Mouse (Mus musculus) erythroblast, embryonic 14.5 days (primary cell): ENCODE measurements around the gene Pdcd1lg2. TPM values are rescaled to one million over a fixed set of nuclear protein-coding genes. Genes with fewer than 3 reads are reported as not detected.

ENCODE experiments used
- H3K27me3 ChIP-seq: 2 replicates; pipeline ENCODE4 v1.6.1; 2012; ENCODE audit warnings: inconsistent platforms; ENCODE audit not compliant: control insufficient read depth
- H3K36me3 ChIP-seq: 2 replicates; pipeline ENCODE4 v1.6.1; 2012; ENCODE audit warnings: mild to moderate bottlenecking, inconsistent platforms; ENCODE audit not compliant: control insufficient read depth
- H3K4me1 ChIP-seq: 2 replicates; pipeline ENCODE4 v1.6.1; 2012; ENCODE audit warnings: inconsistent platforms; ENCODE audit not compliant: control insufficient read depth
- H3K4me3 ChIP-seq: replicated peaks from 2 replicates; pipeline ENCODE3; 2012; ENCODE audit warnings: moderate library complexity, mild to moderate bottlenecking, inconsistent platforms
- H3K9me3 ChIP-seq: 2 replicates; pipeline ENCODE4 v1.6.1; 2012; ENCODE audit warnings: low read length, inconsistent platforms, mixed read lengths; ENCODE audit not compliant: control insufficient read depth
- GATA1 ChIP-seq: IDR thresholded peaks from 2 replicates; pipeline ENCODE4 v1.6.1; 2012; ENCODE audit warnings: low read length, inconsistent platforms, mixed read lengths
- TAL1 ChIP-seq: IDR thresholded peaks from 3 replicates; pipeline ENCODE4 v1.6.1; 2012; ENCODE audit warnings: low read length, inconsistent platforms, mixed read lengths
- polyA plus RNA-seq: library from polyadenylated mRNA; stranded (reverse); fragments of >175 nt; gene quantifications from 2 replicates; pipeline ENCODE4 v1.2.3, GENCODE M21; 2012

The Pdcd1lg2 gene
- polyA plus RNA-seq, 1 experiment, result not detected

DNA sequence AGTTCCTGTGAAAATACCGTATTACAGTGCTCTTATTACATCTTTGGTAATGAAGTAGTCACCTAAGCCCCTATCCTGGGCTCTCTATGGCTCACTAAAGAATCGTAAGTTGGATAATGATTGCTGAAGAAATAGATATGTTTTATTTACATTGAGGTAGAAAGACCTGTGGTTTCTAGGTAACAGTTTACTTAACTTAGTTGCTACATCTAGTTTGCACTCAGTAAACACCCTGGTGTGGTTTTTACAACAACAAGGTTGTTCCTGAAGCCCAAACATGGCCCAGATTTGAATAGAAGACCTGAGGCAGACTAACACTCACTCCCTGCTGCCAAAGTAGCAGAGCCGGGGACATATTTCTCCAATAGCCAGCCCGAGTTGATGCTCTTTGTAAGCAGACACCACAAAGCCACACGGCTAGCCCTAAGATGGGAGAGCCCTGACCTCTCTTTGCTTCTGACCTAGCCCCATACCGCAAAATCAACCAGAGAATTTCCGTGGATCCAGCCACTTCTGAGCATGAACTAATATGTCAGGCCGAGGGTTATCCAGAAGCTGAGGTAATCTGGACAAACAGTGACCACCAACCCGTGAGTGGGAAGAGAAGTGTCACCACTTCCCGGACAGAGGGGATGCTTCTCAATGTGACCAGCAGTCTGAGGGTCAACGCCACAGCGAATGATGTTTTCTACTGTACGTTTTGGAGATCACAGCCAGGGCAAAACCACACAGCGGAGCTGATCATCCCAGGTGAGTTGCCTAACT is 30.7 kb upstream of the Pdcd1lg2 start:
- no peaks in the 10 kb centered on the region for H3K36me3 ChIP-seq
- peaks cover 2% of the 10 kb centered on the region; the same call in 1 of the 2 replicates for H3K4me1 ChIP-seq
- H3K4me3 ChIP-seq, result no peak overlapping the region
- no peaks in the 10 kb centered on the region for H3K9me3 ChIP-seq
- TF ChIP-seq TAL1 (no peak), GATA1 (no peak)
- H3K27me3 ChIP-seq, result no peaks in the 10 kb centered on the region

DNA sequence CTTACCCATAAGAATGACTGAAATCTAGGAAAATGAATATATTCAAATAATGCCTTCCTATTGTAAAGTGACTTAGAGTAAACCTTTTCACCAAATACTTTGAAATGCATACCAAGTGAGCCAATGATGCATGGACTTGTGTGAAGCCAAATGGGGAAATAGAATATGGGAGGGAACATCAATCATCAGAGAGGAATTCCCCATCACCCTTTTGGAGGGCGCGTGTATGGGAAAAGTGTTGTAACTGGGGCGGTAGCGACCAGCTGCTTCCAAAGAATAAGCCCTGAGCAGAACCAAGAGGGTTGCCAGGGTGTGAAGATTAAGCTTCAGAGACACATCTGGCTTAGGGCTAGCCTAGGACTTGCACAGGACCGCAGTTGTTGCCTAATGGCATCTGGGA is 27.4 kb upstream of the Pdcd1lg2 start:
- no peaks in the 10 kb centered on the region for H3K9me3 ChIP-seq
- no peak overlapping the region for H3K4me3 ChIP-seq
- H3K27me3 ChIP-seq, result no peaks in the 10 kb centered on the region
- H3K4me1 ChIP-seq, result peaks cover 2% of the 10 kb centered on the region; the same call in 1 of the 2 replicates
- no peaks in the 10 kb centered on the region for H3K36me3 ChIP-seq
- TF ChIP-seq TAL1, result no peak
- TF ChIP-seq GATA1, result no peak

DNA sequence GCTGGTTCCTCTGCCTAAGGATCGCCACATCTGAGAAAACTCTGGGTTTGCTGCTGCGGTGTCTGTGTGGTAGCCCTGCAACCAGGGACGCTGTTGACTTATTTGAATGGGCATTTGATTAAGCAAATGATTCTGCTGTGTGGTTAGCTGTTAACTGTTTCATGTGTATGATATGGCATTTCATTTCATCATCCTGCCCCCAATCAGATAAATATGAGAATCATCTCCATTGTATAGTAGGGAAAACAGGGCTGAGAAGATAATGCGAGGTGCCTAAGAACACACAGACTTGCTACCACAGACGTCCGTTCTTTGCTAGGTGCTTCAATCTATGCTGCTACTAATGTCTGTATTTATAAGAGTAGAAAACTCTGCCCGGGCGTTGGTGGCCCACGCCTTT is 26.3 kb upstream of the Pdcd1lg2 start:
- H3K9me3 ChIP-seq, result no peaks in the 10 kb centered on the region
- H3K4me1 ChIP-seq, result peaks cover 2% of the 10 kb centered on the region; the same call in 1 of the 2 replicates
- H3K27me3 ChIP-seq, result no peaks in the 10 kb centered on the region
- TF ChIP-seq GATA1, result no peak
- no peak for TF ChIP-seq TAL1
- no peaks in the 10 kb centered on the region for H3K36me3 ChIP-seq
- H3K4me3 ChIP-seq, result no peak overlapping the region

DNA sequence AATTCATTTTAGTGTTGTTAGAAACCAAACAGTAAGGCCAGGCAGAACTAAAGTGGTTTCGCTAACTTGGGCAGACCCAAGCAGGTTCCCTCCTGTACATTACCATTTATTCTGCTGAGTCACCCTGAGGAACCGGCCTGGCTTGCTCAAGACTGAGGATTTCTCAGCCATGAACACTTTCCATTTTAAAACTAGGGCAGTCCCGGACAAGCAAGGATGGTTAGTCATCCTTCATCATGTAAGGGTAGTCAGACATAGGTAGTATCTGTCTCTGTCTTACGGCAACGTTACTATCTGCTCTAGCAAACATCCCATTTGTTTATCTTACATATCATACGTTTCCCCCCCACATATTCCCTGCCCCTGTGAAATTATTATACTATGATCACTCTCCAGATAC is 25.7 kb upstream of the Pdcd1lg2 start:
- peaks cover 2% of the 10 kb centered on the region; the same call in 1 of the 2 replicates for H3K4me1 ChIP-seq
- H3K27me3 ChIP-seq, result no peaks in the 10 kb centered on the region
- no peaks in the 10 kb centered on the region for H3K36me3 ChIP-seq
- H3K4me3 ChIP-seq, result no peak overlapping the region
- TF ChIP-seq TAL1, result no peak
- TF ChIP-seq GATA1, result no peak
- no peaks in the 10 kb centered on the region for H3K9me3 ChIP-seq

DNA sequence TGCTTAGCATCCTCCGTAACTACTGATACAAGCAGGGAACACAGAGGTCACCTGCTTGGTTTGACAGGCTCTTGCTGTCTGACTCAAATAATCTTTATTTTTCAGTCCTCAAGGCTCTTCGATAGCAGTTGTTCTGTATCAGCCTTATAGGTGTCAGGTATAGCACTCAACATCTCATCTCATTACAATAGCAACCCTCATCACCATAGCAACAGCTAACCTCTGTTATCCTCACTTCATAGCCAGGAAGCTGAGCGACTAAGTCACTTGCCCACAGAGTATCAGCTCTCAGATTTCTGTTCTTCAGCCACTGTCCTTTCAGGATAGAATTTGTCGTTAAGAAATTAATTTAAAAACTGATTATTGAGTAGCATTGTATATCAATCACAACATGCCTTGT is 24.9 kb upstream of the Pdcd1lg2 start:
- Histone ChIP-seq H3K9me3 (no peaks in the 10 kb centered on the region), H3K4me3 (no peak overlapping the region), H3K36me3 (no peaks in the 10 kb centered on the region), H3K27me3 (no peaks in the 10 kb centered on the region), H3K4me1 (peaks cover 2% of the 10 kb centered on the region; the same call in 1 of the 2 replicates)
- TF ChIP-seq TAL1 (no peak), GATA1 (no peak)

DNA sequence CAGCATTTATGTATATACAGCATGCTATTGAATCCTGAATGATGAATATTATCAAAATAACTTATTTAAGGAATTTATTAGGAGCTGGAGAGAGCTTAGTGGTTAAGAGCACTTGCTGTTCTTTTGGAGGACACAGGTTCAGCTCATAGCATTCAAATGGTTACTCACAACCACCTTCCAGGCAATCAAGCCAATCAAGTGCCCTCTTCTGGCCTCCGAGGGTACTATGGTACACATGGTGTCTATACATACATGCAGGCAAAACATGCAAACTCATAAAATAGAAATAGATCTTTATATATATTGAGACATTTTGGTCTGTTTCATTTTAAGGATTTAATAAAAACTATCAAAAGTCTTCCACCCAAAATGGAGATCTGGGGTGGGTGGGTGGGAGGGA is 21.9 kb upstream of the Pdcd1lg2 start:
- H3K36me3 ChIP-seq, result no peaks in the 10 kb centered on the region
- H3K4me3 ChIP-seq, result no peak overlapping the region
- TF ChIP-seq TAL1 (no peak), GATA1 (no peak)
- H3K27me3 ChIP-seq, result no peaks in the 10 kb centered on the region
- peaks cover 2% of the 10 kb centered on the region; the same call in 1 of the 2 replicates for H3K4me1 ChIP-seq
- H3K9me3 ChIP-seq, result no peaks in the 10 kb centered on the region

DNA sequence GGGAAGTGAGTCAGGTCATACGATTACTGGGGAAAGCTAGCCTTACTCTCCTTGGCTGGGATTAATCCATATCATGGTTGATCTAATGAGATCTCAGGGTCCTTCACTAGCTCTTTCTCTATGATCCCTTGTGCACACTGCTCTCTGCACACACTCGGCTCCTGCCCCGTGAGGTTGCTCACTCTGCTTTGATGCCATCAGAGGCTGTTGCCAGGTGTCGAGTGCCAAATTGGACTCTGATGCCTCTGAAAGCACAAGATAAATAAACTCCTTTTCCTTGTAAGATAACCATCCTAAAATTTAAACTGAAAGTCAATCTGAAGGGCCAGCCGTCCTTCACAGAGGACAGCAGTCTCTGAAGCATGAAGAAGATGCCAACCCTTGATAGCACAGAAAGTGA is 20.2 kb upstream of the Pdcd1lg2 start:
- no peak for TF ChIP-seq GATA1
- no peak for TF ChIP-seq TAL1
- no peak overlapping the region for H3K4me3 ChIP-seq
- H3K4me1 ChIP-seq, result no peaks in the 10 kb centered on the region
- no peaks in the 10 kb centered on the region for H3K27me3 ChIP-seq
- H3K36me3 ChIP-seq, result no peaks in the 10 kb centered on the region
- H3K9me3 ChIP-seq, result no peaks in the 10 kb centered on the region

DNA sequence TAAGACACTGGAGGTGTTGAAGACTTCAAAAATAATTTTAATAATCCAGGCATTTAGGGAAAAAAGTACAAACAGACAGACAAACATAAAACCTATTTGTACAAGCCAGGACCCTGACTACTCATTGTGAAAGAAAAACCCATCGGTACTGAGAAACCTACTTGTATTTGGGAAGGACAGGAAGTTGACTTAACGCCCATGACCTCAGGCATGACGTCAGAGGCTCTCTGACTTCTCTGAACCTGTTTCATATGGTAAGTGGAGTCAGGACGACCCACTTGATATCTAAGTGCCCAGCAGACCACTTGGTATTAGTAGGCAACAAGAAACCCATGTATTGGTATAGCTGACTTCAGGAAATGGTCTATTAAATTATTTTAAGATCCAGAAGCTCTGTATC is 19.4 kb upstream of the Pdcd1lg2 start:
- Histone ChIP-seq H3K27me3 (no peaks in the 10 kb centered on the region), H3K9me3 (no peaks in the 10 kb centered on the region), H3K4me1 (no peaks in the 10 kb centered on the region), H3K36me3 (no peaks in the 10 kb centered on the region), H3K4me3 (no peak overlapping the region)
- TF ChIP-seq GATA1 (no peak), TAL1 (no peak)

DNA sequence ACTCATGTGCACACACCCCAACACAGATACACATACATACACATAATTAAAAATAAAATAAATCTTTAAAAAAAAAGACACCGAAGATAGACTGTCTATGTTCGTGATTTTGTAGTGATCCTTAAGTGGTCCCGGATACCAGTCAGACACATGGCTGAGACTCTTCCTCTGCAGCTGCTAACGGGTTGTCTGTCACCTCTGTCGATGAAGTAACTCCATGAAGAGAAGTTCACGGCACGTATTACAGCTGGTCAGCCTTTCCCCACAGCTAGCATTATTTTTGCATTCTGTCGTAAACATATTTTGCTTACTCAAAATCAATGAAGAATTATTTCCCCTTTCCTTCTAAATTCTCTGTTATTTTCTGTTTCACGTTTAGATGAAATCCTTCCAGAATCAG is 17.4 kb upstream of the Pdcd1lg2 start:
- no peaks in the 10 kb centered on the region for H3K36me3 ChIP-seq
- TF ChIP-seq GATA1, result no peak
- TF ChIP-seq TAL1, result no peak
- no peak overlapping the region for H3K4me3 ChIP-seq
- no peaks in the 10 kb centered on the region for H3K4me1 ChIP-seq
- H3K9me3 ChIP-seq, result no peaks in the 10 kb centered on the region
- no peaks in the 10 kb centered on the region for H3K27me3 ChIP-seq

DNA sequence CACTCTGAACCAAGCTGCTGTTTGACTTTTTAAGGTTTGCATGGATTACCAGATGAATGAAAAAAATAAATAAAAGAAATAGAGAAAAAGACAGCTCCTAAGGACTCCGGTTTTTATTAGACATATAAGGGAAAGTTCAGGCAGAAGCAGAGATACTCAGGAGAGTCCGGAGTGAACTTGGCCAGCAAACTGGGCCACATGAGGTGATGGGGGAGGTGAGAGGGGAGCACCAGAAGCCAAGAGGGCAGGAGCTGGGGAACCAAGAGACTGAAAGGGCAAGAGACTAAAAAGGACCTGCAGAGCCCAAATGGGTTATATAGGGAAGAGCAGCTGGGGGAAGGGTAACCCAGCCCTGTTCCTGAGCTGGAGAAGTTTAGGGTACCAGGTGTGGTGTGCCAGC is 16.0 kb upstream of the Pdcd1lg2 start:
- Histone ChIP-seq H3K9me3 (no peaks in the 10 kb centered on the region), H3K4me1 (no peaks in the 10 kb centered on the region), H3K4me3 (no peak overlapping the region), H3K27me3 (no peaks in the 10 kb centered on the region), H3K36me3 (no peaks in the 10 kb centered on the region)
- TF ChIP-seq GATA1 (no peak), TAL1 (no peak)
